Mouse (Mus musculus): ENCODE measurements around the gene Adam33.
"Not testable (repeated sequence)": the region's sequence is repeated elsewhere in the genome, so short reads cannot be mapped to it uniquely, and the experiment has no call there.

The Adam33 gene

DNA sequence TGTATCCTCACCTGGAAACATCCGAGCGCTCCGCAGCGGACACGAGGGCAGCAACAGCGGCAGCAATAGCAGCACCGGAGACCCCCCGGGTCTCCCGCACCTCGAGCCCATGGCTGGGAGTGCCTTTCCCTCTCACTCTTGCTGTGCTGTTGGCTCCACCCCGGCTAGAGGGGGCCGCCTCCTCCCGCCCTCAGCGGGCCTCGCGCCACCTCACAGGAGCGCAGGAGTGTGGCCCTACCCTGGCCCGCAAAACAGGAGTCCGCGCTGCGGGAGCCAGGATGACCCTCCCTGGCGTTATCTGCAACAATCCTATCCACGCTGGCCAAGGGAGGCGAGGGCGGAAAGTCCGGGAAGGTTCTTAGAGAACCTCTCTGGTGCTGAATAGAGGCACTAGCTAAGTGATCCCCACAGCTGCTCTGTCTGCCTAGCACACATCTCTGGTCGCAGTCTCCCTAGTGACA lies at the start of gene Adam33:
Gene Adam33 (minus strand): TSS at position 411 of the 461 bp plus-strand sequence.
- no peak for DNase-seq (ENCODE audit: low spot score in 2 of 2)

DNA sequence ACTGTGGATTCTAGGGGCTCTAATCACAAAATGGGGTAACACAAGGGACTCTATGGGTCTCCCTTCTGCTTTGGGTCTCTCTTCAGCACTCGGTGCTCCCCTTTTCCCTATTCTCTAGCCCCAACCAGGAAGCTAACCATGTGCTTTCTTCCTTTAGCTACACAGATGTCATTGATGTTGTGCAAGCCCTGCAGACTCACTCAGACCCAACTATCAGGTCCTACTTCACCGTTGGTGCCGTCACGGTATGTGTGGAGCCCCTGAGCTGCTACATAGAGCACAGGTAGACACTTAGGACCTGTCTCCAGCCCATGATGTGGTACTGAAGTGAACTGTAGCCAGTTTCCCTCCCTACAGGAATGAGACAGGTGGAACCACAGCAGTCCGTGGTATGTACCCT lies 42.4 kb upstream of the Adam33 start:
- DNase-seq (ENCODE audit: low spot score in 2 of 2): no peak

DNA sequence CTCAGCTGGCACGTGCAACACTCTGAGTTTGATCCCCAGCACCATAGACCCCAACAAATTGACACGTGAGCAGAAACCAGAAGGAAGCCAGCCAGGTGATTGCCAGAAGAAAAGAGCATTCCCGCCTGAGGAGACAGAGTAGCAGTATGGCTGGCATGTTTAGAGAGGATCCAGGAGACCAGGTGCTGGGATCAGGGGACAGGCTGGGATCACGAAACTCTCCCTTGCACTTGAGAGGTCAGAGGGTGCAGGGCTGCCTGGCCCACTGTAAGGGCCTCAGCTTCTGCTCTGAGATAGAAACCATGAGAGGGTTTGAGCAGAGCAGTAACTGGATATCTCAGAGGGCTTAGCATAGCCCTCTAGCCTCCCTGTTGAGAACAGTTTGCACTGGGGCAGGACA lies 41.4 kb upstream of the Adam33 start:
- not testable (repeated sequence) for DNase-seq (ENCODE audit: low spot score in 2 of 2)

DNA sequence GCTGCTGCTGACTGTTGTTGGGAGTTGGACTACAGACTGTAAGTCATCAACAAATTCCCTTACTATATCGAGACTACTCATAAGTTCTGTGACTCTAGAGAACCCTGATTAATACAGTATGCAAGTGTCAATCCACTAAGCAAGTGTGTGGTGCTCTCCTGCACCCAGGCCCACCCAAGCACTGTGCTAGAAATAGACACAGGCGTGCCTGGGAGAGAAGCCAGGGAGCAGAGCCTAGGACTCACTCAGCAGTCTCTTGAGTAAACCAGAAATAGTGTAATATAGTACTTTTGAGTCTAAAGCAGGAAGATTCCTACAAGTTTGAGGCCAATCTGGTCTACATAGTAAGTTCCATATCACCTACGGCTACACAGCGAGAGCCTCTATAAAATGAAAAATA lies 40.4 kb upstream of the Adam33 start:
- peak in 1 of 2 experiments; percentile 29 for DNase-seq (ENCODE audit: low spot score in 2 of 2)

DNA sequence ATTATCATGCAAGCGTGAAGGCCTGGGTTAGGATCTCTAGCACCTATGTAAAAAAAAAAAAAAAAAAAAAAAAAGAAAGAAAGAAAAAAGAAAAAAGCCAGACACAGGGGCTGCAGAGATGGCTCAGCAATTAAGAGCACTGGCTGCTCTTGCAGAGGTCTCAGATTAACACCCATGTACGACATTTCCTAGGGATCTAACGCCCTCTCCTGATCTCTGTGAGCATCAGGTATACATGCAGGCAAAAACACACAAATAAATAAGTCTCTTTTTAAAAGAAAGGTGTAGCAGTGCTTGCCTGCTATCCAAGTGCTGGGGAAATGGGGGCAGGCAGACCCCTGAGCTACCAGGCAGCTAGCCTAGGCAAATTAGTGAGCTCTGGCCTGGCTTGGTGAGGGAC lies 37.9 kb upstream of the Adam33 start:
- no peak for DNase-seq (ENCODE audit: low spot score in 2 of 2)

- no peak for DNase-seq (ENCODE audit: low spot score in 2 of 2)
Observed at GRCm38 (mm10) chr2:131097087-131097486, 33.5 kb upstream of the Adam33 start.

DNA sequence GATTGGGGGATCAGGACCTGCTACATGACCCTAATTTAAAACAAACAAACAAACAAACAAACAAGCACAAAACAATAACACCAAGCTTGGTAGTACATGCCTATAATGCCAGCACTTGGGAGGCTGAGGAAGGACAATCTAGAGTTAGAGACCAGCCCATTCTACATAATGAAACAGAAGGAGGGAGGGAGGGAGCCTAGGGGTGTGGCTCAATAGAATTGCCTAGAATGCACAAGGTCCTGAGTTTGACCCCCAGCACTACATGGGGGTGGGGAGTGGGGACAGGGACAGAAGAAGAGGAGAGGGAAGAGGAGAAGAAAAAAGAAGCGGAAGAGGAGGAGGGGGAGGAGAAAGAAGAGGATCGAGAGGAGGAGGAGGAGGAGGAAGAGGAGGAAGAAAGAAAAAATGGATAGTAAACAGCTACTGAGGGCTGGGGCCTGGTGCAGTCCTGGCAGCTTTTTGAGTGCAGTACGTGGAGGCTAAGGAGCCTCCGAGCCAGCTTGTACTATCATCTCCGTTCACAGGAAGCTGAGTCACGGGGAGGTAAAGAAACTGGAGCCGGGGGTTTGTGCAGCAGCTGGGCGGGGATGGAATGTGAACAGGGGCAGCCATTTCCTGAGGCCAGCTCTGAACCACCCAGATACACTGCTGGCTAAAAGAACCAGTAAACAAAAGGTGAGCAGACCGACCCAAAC lies 32.6 kb upstream of the Adam33 start:
- DNase-seq (ENCODE audit: low spot score in 2 of 2): no peak

DNA sequence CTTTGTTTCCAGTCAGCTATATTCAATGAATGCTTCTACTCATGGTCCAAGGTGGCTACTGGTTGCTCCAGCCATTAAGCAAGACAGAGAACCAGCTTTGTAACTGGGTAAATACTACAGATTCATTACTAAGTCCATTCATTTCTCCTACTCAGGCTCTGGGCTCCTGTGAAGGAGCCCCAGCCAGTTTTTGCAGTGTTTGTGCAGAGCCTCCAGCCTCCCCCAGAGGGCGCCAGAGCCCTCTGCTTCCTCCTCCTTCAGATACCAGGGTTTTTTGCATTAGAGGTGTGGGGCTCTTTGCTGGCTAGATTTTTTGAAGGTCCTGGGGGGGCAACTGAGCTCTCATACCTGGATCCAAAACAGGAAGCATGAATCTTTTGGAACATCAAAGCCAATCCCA lies 31.2 kb upstream of the Adam33 start:
- peak; percentile 55 to 59 for DNase-seq (ENCODE audit: low spot score in 2 of 2)

DNA sequence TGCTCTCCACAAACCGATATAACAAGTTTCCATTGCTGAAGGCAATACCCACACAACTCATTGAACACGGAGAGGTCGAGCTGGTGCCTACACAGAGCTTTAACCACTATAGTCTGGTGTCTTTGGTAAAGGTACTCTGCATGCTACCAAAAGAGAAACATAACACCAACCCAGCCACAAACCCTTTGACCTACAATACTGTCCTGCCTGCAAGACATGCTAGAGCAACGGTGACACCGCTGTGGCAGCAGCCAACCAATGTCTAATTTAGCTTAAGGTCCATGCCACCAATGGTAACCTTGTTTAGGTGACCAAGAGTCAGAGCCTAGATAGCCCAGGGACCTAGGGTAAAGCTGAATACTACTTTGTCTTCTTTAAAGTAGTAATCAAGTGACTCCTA lies 30.0 kb upstream of the Adam33 start:
- DNase-seq (ENCODE audit: low spot score in 2 of 2): no peak

DNA sequence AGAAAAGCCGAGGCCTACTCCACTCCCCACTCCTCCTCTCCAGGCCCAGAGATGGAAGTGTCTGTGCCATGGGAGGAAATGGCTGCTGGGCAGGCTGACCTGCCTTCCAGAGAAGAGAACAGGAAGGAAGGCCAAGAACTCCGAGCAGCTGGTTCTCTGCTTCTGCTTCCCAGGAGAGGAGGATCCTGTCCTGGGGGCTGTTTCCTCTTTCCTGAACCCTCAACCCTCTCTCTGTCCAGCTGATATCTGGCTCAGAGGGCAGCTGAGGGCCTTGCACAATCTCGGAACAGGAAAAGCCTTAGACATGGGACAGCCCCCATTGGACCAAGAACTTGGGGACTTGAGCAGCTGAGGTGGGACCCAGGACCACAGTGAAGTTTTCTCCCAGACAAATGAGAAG lies 27.2 kb upstream of the Adam33 start:
- DNase-seq (ENCODE audit: low spot score in 2 of 2): no peak

- DNase-seq (ENCODE audit: low spot score in 2 of 2): no peak
Observed at GRCm38 (mm10) chr2:131089634-131090033, 26.0 kb upstream of the Adam33 start.

- no peak for DNase-seq (ENCODE audit: low spot score in 2 of 2)
Observed at GRCm38 (mm10) chr2:131088581-131088980, 25.0 kb upstream of the Adam33 start.

- DNase-seq (ENCODE audit: low spot score in 2 of 2): no peak
Observed at GRCm38 (mm10) chr2:131086667-131087390, 23.2 kb upstream of the Adam33 start, which contains the start of gene Siglec1. Gene Siglec1 (minus strand): TSS chr2:131086765.

- no peak for DNase-seq (ENCODE audit: low spot score in 2 of 2)
Observed at GRCm38 (mm10) chr2:131084206-131084605, 20.6 kb upstream of the Adam33 start.

DNA sequence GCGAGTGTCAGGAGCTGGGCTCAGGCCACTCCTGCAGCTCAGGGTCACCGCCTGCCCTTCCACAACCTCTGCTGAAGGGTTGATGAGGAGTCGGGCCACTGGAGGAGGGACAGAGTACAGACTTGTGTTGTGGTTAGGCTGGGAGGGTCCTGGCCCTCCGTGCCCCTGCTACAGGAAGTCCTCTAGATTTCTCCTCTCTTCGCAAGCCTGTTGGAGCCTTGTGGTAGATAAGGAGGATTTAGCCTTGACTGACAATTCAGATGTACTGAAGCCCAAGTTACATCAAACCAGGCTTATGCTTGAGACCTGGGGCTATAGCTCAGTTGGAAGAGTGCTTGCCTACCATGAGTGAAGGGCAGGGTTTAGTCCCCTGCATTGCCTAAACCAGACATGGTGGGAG lies 16.9 kb upstream of the Adam33 start:
- DNase-seq (ENCODE audit: low spot score in 2 of 2): no peak

DNA sequence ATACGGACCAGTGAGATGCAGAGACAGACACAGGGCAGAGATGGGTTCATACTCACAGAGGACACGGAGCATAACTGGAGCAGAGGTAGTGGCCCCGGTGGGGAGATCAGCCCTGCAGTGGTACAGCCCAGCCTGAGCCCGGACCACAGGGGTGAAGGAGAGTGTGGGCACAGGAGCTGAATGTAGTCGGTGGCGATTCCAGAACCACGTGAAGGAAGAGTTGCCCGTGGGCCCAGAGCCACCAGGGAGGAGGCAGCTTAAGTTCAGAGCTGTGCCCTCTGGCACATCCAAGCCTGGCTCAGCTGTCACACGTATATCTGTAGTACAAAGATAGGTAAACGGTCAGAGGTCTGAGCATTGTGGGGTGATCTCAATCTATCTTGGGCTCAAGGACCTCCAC lies 8.9 kb upstream of the Adam33 start:
- DNase-seq (ENCODE audit: low spot score in 2 of 2): no peak

DNA sequence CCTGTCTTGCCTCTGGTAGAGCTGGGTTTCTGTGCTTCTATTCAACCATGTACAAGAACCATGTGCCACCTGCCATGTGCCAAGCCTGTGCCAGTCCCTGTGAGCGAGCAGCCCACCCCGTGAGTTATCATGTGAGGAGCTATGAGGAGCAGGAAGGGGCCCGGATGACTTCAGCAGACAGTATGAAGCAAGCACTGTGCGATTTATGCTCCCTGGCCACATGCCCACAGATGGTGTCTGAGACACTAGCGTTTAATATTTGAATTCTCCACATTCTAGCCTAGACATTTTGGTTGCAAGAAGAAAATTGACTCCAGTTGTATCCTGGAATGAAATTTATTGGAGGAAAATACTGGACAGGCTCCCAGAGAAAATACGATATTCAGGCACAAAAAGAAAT lies 3.9 kb upstream of the Adam33 start:
- no peak for DNase-seq (ENCODE audit: low spot score in 2 of 2)

GRCm38 (mm10) chr2:131066342-131066741 lies 2.7 kb upstream of the Adam33 start:
- DNase-seq (ENCODE audit: low spot score in 2 of 2): peak in 1 of 2 experiments; percentile 48

- no peak for DNase-seq (ENCODE audit: low spot score in 2 of 2)
Observed at GRCm38 (mm10) chr2:131061607-131062006, 2.0 kb downstream of the Adam33 start.

GRCm38 (mm10) chr2:131060784-131061183 lies 2.8 kb downstream of the Adam33 start:
- no peak for DNase-seq (ENCODE audit: low spot score in 2 of 2)

- DNase-seq (ENCODE audit: low spot score in 2 of 2): no peak
Observed at GRCm38 (mm10) chr2:131059781-131060540, 3.7 kb downstream of the Adam33 start.

DNA sequence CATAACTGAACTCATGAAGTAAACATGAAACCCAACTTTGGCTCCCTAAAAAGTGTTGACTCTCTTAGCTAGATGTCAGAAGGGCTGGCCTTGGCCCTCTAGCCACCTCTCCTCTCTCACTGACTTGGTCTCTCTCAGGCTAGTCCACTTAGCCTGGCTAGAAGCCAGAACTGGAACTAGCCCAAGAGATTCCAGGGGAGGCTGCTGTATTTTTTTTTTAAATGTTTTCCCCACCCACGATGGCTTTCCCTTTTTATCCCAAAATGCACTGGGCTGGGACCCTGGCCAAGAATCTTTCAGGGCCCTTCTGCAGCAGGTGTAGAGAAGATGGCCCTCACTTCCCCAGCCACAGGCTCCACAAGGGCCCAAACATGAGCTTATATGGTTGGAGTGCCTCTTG lies 4.2 kb downstream of the Adam33 start:
- DNase-seq (ENCODE audit: low spot score in 2 of 2): no peak

All from right cerebral cortex, postnatal 36 days (tissue).